Mouse (Mus musculus) MEL (cell line): ENCODE data around the gene Timm22. TPM values are rescaled to one million over a fixed set of nuclear protein-coding genes. Genes with fewer than 3 reads are reported as not detected.

Source experiments
- DNase-seq: peaks from one replicate; pipeline ENCODE4 v3.0.0; 2011; ENCODE audit warnings: low read depth, low spot score
- H3K27ac ChIP-seq: 2 replicates; pipeline ENCODE4 v1.5.1; 2012; ENCODE audit warnings: low read depth, mild to moderate bottlenecking, control low read depth, low read length, moderate library complexity; ENCODE audit not compliant: control insufficient read depth
- H3K27me3 ChIP-seq, 2 experiments: fragments of 150-350 bp in 1 of 2; sonication (generic) in 1 of 2; 2 replicates each; pipeline ENCODE4 v1.6.1; 2012; ENCODE audit warnings: low read length in 2 of 2, mild to moderate bottlenecking in 2 of 2, improper control_type of control experiment in 1 of 2, moderate library complexity in 1 of 2; ENCODE audit not compliant: insufficient read depth in 2 of 2, control insufficient read depth in 1 of 2
- H3K36me3 ChIP-seq, 2 experiments: 2 replicates each; pipeline ENCODE4 v1.6.1; 2012 to 2014; ENCODE audit warnings: low read length in 2 of 2, improper control_type of control experiment in 1 of 2, inconsistent platforms in 1 of 2, mild to moderate bottlenecking in 1 of 2; ENCODE audit not compliant: insufficient read depth in 2 of 2, control insufficient read depth in 1 of 2
- H3K4me1 ChIP-seq, 2 experiments: fragments of 150-350 bp in 1 of 2; sonication (generic) in 1 of 2; 2 replicates each; pipeline ENCODE4 v1.6.1; 2012; ENCODE audit warnings: low read length in 2 of 2, improper control_type of control experiment in 1 of 2, mild to moderate bottlenecking in 1 of 2; ENCODE audit not compliant: insufficient read depth in 2 of 2, control insufficient read depth in 1 of 2
- H3K4me3 ChIP-seq, 2 experiments: fragments of 150-350 bp in 1 of 2; sonication (generic) in 1 of 2; 2 replicates each; pipeline ENCODE4 v1.5.1; 2012; ENCODE audit warnings: low read depth in 2 of 2, low read length in 2 of 2, mild to moderate bottlenecking in 2 of 2, moderate library complexity in 2 of 2, control low read depth in 1 of 2, improper control_type of control experiment in 1 of 2; ENCODE audit not compliant: control insufficient read depth in 1 of 2, insufficient read depth in 1 of 2
- H3K79me2 ChIP-seq: 2 replicates; pipeline ENCODE4 v1.6.1; 2012; ENCODE audit warnings: mild to moderate bottlenecking, low read length, moderate library complexity; ENCODE audit not compliant: control insufficient read depth, poor library complexity, insufficient read depth
- H3K9ac ChIP-seq: 2 replicates; pipeline ENCODE4 v1.6.1; 2012; ENCODE audit warnings: low read depth, mild to moderate bottlenecking, control low read depth, low read length, moderate library complexity; ENCODE audit not compliant: control insufficient read depth, poor library complexity, severe bottlenecking
- H3K9me3 ChIP-seq: fragments of 150-350 bp; sonication (generic); replicated peaks from 2 replicates; pipeline ENCODE4 v1.6.1; 2012; ENCODE audit warnings: mild to moderate bottlenecking, low read length, improper control_type of control experiment, moderate library complexity; ENCODE audit not compliant: insufficient read depth
- BHLHE40 ChIP-seq: IDR thresholded peaks from 2 replicates; pipeline ENCODE4 v1.6.1; 2012; ENCODE audit warnings: low read depth, mild to moderate bottlenecking, inconsistent platforms, low read length, improper control_type of control experiment, borderline replicate concordance
- CHD2 ChIP-seq: IDR thresholded peaks from 2 replicates; pipeline ENCODE4 v1.6.1; 2011; ENCODE audit warnings: low read length, improper control_type of control experiment
- CTCF ChIP-seq, 3 experiments: IDR thresholded peaks in 2 of 3; conservative IDR thresholded peaks in 1 of 3; 2 replicates each; pipeline ENCODE4 v1.5.1; 2011 to 2012; ENCODE audit warnings: low read length in 3 of 3, low read depth in 2 of 3, mild to moderate bottlenecking in 2 of 3, improper control_type of control experiment in 1 of 3, inconsistent platforms in 1 of 3, mixed read lengths in 1 of 3, moderate library complexity in 1 of 3; ENCODE audit not compliant: control insufficient read depth in 1 of 3, insufficient read depth in 1 of 3, poor library complexity in 1 of 3, severe bottlenecking in 1 of 3
- ELF1 ChIP-seq: IDR thresholded peaks from 2 replicates; pipeline ENCODE4 v1.6.1; 2014; ENCODE audit warnings: low read depth, mild to moderate bottlenecking, inconsistent platforms, low read length, improper control_type of control experiment, moderate library complexity
- EP300 ChIP-seq, 2 experiments: IDR thresholded peaks; 2 replicates each; pipeline ENCODE4 v1.6.1; 2011; ENCODE audit warnings: improper control_type of control experiment in 2 of 2, low read length in 2 of 2, low read depth in 1 of 2, mild to moderate bottlenecking in 1 of 2
- HCFC1 ChIP-seq: IDR thresholded peaks from 2 replicates; pipeline ENCODE4 v1.6.1; 2012; ENCODE audit warnings: low read depth, mild to moderate bottlenecking, inconsistent platforms, low read length, improper control_type of control experiment, moderate library complexity
- MAFK ChIP-seq: IDR thresholded peaks from 2 replicates; pipeline ENCODE4 v1.6.1; 2011; ENCODE audit warnings: low read depth, mild to moderate bottlenecking, low read length, improper control_type of control experiment, borderline replicate concordance
- MXI1 ChIP-seq: IDR thresholded peaks from 2 replicates; pipeline ENCODE4 v1.6.1; 2011; ENCODE audit warnings: mild to moderate bottlenecking, low read depth, low read length, improper control_type of control experiment
- MYC ChIP-seq: IDR thresholded peaks from 2 replicates; pipeline ENCODE4 v1.6.1; 2011; ENCODE audit warnings: low read depth, mild to moderate bottlenecking, low read length, improper control_type of control experiment, moderate library complexity
- POLR2AphosphoS2 ChIP-seq: IDR thresholded peaks from 2 replicates; pipeline ENCODE4 v1.6.1; 2011; ENCODE audit warnings: low read length, improper control_type of control experiment
- RAD21 ChIP-seq: IDR thresholded peaks from 2 replicates; pipeline ENCODE4 v1.6.1; 2011; ENCODE audit warnings: mild to moderate bottlenecking, low read depth, low read length, improper control_type of control experiment
- RCOR1 ChIP-seq: IDR thresholded peaks from 2 replicates; pipeline ENCODE4 v1.6.1; 2012; ENCODE audit warnings: low read depth, mild to moderate bottlenecking, inconsistent platforms, low read length, improper control_type of control experiment
- ZKSCAN1 ChIP-seq: IDR thresholded peaks from 2 replicates; pipeline ENCODE4 v1.6.1; 2012; ENCODE audit warnings: low read depth, mild to moderate bottlenecking, inconsistent platforms, low read length, improper control_type of control experiment, moderate library complexity
- polyA plus RNA-seq, 2 experiments: library from polyadenylated mRNA; stranded (reverse) in 1 of 2; unstranded in 1 of 2; fragments of >175 nt in 1 of 2; fragments of >200 nt in 1 of 2; gene quantifications; 2 replicates each; pipeline versions ENCODE4 v1.2.1 to v1.2.4; 2012; ENCODE audit warnings: low replicate concordance in 2 of 2, low read depth in 1 of 2; ENCODE audit not compliant: insufficient read length in 2 of 2, insufficient read depth in 1 of 2, missing spikeins in 1 of 2
- total RNA-seq: library from RNA; depleted of rRNA; stranded (reverse); fragments of 300-350 nt; gene quantifications from 2 replicates; pipeline ENCODE4 v1.2.3, GENCODE M21; 2012

Timm22 gene
- total and polyA plus RNA-seq, 3 experiments: 47.4 to 77.0 TPM; not detected in 1

DNA sequence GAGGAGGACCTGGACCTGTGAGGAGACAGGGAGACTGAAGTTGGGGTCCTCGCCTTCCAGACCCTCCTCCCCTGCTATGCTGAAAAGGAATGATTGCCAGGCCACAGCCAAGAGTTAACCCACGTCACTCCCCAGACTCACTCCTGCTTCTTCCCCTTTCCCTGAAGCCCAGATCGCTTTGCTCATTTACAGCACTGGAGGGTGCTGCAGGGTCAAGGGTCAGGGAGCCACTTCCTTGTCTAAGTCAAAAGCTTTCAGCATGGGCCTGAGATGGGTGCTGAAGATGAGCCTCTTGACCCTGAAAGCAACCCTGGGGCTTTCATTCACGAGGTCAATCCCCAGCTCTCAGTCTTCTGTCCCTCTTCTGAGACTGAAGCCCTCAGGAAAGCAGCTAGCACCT is 12.4 kb downstream of the Timm22 start:
- Histone ChIP-seq H3K27ac (no peak overlapping the region), H3K36me3 (no peaks in the 10 kb centered on the region; a peak in 2 of 4 replicates), H3K9ac (no peak overlapping the region), H3K79me2 (no peaks in the 10 kb centered on the region), H3K27me3 (no peaks in the 10 kb centered on the region), H3K4me3 (no peak overlapping the region), H3K9me3 (no peaks in the 10 kb centered on the region), H3K4me1 (no peaks in the 10 kb centered on the region)
- peak; percentile 19 for DNase-seq
- TF ChIP-seq ELF1 (no peak), CHD2 (no peak), POLR2AphosphoS2 (0 out of 2 replicates have a peak, but pooled peaks have one; percentile 0), MYC (no peak), BHLHE40 (no peak), HCFC1 (no peak)

DNA sequence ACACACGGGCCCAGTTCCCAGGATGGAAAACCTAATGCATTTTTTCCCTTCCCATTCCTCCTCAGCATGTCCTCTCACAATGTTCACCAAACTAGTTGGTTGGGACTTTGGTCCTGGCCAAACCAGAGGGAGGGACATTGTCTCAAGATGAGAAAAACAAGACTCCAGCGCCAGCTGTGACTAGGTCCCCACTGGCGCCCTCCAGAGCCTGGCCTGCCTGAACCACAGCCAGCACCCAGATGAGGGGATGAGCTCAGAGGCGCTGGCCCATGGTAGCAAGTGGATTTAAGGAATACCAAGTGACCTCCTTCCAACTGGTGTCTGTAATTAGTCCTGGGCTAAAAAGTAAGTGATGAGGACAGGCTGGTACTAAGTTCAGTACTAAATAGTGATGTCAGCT is 14.1 kb downstream of the Timm22 start:
- H3K9me3 ChIP-seq: no peaks in the 10 kb centered on the region
- H3K27ac ChIP-seq: no peak overlapping the region
- no peaks in the 10 kb centered on the region for H3K4me1 ChIP-seq
- no peaks in the 10 kb centered on the region for H3K79me2 ChIP-seq
- H3K9ac ChIP-seq: no peak overlapping the region
- H3K4me3 ChIP-seq: no peak overlapping the region
- no peaks in the 10 kb centered on the region for H3K27me3 ChIP-seq
- no peaks in the 10 kb centered on the region; a peak in 1 of 4 replicates for H3K36me3 ChIP-seq
- TF ChIP-seq CTCF (IDR thresholded peaks at IDR 0.05 in 2 of 3, conservative IDR thresholded peaks at IDR 0.05 in 1 of 3; ENCODE audit: control insufficient read depth in 1 of 3, insufficient read depth in 1 of 3, low read depth in 2 of 3, low read length in 3 of 3, poor library complexity in 1 of 3, severe bottlenecking in 1 of 3) (peak in 2 of 3 experiments; percentile 3 to 22; a peak in 2 of 6 replicates), HCFC1 (no peak)
- TF ChIP-seq, all 39 proteins: peak for 1
- no peak for DNase-seq

DNA sequence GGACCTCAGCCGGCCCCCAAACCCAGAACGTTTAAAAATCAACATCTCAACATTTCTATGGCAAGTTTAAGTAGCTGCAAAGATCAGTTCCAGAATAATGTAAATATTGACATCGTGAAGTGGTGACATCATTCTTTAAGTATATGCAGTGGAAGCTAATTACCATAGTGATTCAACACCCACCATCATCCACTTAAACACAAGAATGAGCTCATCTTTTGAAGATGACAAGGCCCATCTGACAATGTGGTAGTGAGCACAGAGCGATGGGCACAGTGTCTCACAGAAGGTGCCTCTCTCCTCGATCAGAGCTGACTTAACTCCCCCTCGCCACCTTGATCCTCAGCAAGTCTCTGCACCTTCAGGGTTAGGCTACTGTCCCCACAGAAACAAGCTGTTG is 19.0 kb downstream of the Timm22 start:
- H3K9me3 ChIP-seq: no peaks in the 10 kb centered on the region
- no peak for DNase-seq
- no peaks in the 10 kb centered on the region for H3K36me3 ChIP-seq
- H3K27me3 ChIP-seq: no peaks in the 10 kb centered on the region
- TF ChIP-seq MXI1 (no peak), MAFK (no peak), RAD21 (no peak), RCOR1 (no peak), EP300 (IDR thresholded peaks at IDR 0.05; ENCODE audit: low read depth in 1 of 2, low read length in 2 of 2) (no peak), BHLHE40 (no peak), ZKSCAN1 (no peak)
- TF ChIP-seq, all 39 proteins: peak for 0
- H3K9ac ChIP-seq: no peak overlapping the region
- no peak overlapping the region for H3K4me3 ChIP-seq
- H3K27ac ChIP-seq: no peak overlapping the region
- no peaks in the 10 kb centered on the region for H3K4me1 ChIP-seq
- H3K79me2 ChIP-seq: no peaks in the 10 kb centered on the region
